Mouse (Mus musculus) G1E (cell line): ENCODE results near the gene Ddb2. TPM values are rescaled to one million over a fixed set of nuclear protein-coding genes. Genes with fewer than 3 reads are reported as not detected.

ENCODE experiments used
- ATAC-seq: 2 replicates; pipeline ENCODE4 v1.8.0; 2016; ENCODE audit warnings: mild to moderate bottlenecking; ENCODE audit not compliant: insufficient number of reproducible peaks, poor library complexity, low FRiP score, severe bottlenecking; ENCODE audit errors: extremely low read depth
- DNase-seq: peaks from one replicate; pipeline ENCODE4 v3.0.0; 2012; ENCODE audit warnings: low spot score
- H3K27me3 ChIP-seq: 2 replicates; pipeline ENCODE4 v1.6.1; 2012; ENCODE audit warnings: mild to moderate bottlenecking, low read length, inconsistent platforms; ENCODE audit not compliant: insufficient read depth
- H3K36me3 ChIP-seq: replicated peaks from 2 replicates; pipeline ENCODE3; 2012; ENCODE audit warnings: mild to moderate bottlenecking, inconsistent platforms
- H3K4me1 ChIP-seq: 2 replicates; pipeline ENCODE4 v1.6.1; 2012; ENCODE audit warnings: low read depth, low read length, inconsistent platforms, mixed read lengths; ENCODE audit not compliant: insufficient read depth
- H3K4me3 ChIP-seq: 2 replicates; pipeline ENCODE4 v1.5.1; 2012; ENCODE audit warnings: low read depth, mild to moderate bottlenecking, inconsistent platforms, low read length, moderate library complexity, mixed read lengths
- H3K9me3 ChIP-seq: replicated peaks from 2 replicates; pipeline ENCODE4 v1.6.1; 2012; ENCODE audit warnings: inconsistent platforms
- CTCF ChIP-seq: IDR thresholded peaks from 2 replicates; pipeline ENCODE4 v1.5.1; 2012; ENCODE audit warnings: low read depth, low read length, inconsistent platforms, mixed read lengths
- GATA1 ChIP-seq: IDR thresholded peaks from 2 replicates; pipeline ENCODE4 v1.6.1; 2012; ENCODE audit warnings: borderline replicate concordance, low read length, inconsistent platforms, mixed read lengths
- GATA2 ChIP-seq: IDR thresholded peaks from 2 replicates; pipeline ENCODE4 v1.6.1; 2012; ENCODE audit warnings: low read depth, low read length, inconsistent platforms, borderline replicate concordance
- POLR2AphosphoS5 ChIP-seq: IDR thresholded peaks from 2 replicates; pipeline ENCODE4 v1.6.1; 2012; ENCODE audit warnings: low read depth, low read length, inconsistent platforms; ENCODE audit not compliant: insufficient replicate concordance
- TAL1 ChIP-seq: conservative IDR thresholded peaks from 2 replicates; pipeline ENCODE4 v1.6.1; 2012; ENCODE audit warnings: low read depth, low read length, inconsistent platforms, mixed read lengths
- polyA plus RNA-seq: library from polyadenylated mRNA; stranded (reverse); fragments of >175 nt; gene quantifications from 2 replicates; pipeline ENCODE4 v1.2.3, GENCODE M21; 2012
- total RNA-seq, 2 experiments: library from RNA; stranded (forward) in 1 of 2; stranded (reverse) in 1 of 2; fragments of 200-1000 nt in 1 of 2; fragments of >200 nt in 1 of 2; fragmentation: Nextera tagmentation in 1 of 2; gene quantifications; 2 replicates each; pipeline ENCODE4 v1.2.3; 2014 to 2017

The Ddb2 gene
- total and polyA plus RNA-seq, 3 experiments = 1.5 to 18.7 (median 15.2) TPM

DNA sequence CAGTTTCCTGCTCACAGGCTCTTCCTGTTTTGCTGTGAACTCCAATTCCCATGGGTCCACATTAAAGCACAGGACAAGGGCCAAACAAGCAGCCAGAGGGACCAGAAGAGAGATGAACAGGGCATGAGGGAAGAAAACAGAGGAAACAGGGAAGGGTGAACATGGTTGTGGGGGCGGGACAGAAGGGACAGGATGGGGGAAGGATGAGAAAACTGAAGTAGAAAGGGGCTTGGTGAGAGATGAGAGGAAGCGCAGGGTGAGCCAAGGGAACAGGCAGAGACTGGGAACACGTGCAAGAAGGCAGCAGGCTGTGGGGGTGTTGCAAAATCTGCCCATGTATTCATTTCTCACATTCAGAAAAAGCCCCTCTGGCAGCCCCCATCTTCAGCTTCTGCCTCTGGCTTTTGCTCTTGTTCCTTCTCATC, 40.2 kb downstream of the Ddb2 start:
- Histone ChIP-seq H3K4me3 (no peak overlapping the region), H3K27me3 (peaks cover 49% of the 10 kb centered on the region), H3K9me3 (no peaks in the 10 kb centered on the region), H3K36me3 (no peaks in the 10 kb centered on the region), H3K4me1 (peaks cover 13% of the 10 kb centered on the region)
- no peak for DNase-seq
- ATAC-seq = no peak
- no peak for TF ChIP-seq GATA2
- TF ChIP-seq GATA1 = no peak
- no peak for TF ChIP-seq POLR2AphosphoS5
- TF ChIP-seq TAL1 = no peak
- no peak for TF ChIP-seq CTCF

DNA sequence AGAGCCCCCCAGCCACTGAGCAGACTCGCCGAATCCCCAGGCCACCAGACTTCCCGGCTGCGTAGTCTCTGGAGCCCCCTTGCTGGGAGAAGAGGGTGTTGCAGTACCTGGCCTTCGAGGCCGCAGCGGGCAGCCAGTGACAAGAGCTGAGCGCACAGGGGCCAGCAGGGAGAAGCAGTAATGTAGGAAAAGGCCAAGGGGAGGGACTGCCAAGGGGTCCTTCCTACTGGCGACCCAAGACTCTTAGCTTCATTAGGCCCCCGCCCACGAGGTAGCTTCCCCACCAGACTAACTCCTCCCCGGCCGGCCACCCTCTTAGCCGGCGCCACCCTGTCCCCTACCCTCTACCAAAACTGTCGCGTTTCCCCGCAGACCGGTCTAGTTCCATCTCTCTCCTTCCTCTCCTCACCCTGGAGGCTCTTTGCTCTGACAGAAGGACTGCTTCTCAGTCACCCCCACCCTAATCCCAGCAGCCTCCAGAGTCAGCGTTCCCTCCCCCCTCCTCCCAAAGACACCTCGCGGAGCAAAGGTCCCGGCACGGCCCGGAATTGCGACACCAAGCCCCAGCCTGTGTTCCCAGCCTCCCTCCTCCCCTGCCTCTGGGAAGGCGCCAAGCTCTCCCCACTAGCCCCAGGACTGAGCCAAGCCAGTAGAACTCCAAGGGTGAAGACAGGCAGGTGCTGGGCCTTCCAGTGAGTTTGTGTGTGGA, 42.0 kb downstream of the Ddb2 start:
- Histone ChIP-seq H3K9me3 (no peaks in the 10 kb centered on the region), H3K4me3 (peak overlapping the region; percentile 11; the same call in 1 of the 2 replicates), H3K27me3 (peaks cover 59% of the 10 kb centered on the region), H3K4me1 (peaks cover 12% of the 10 kb centered on the region), H3K36me3 (no peaks in the 10 kb centered on the region)
- TF ChIP-seq POLR2AphosphoS5 (no peak), GATA2 (no peak)
- ATAC-seq = no peak
- peak; percentile 37 for DNase-seq

DNA sequence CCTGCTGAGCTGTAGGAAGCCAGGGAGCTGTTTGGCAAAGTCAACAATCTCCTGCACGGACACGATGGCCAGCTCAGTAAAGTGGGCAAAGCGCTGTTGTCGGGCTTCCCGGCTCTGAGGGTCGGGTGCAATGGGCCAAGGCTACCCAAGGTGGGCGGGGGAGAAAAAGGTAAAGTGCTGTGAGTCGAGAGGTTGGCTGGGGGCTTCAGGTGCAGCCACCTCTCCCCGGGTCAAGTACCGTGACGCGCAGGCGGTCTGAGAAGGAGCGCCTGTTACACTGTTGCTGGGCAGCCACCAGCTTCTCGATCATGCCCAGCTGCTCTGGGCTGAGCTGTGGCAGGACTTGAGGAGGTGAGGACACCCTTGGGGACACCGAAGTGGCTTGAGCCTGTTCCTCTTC, 46.3 kb downstream of the Ddb2 start:
- TF ChIP-seq GATA2 (no peak), CTCF (no peak), GATA1 (no peak), POLR2AphosphoS5 (no peak), TAL1 (no peak)
- no peak for DNase-seq
- H3K36me3 ChIP-seq = no peaks in the 10 kb centered on the region
- ATAC-seq = no peak
- H3K9me3 ChIP-seq = no peaks in the 10 kb centered on the region
- peaks cover 23% of the 10 kb centered on the region for H3K4me1 ChIP-seq
- no peak overlapping the region for H3K4me3 ChIP-seq
- peaks cover 49% of the 10 kb centered on the region for H3K27me3 ChIP-seq

DNA sequence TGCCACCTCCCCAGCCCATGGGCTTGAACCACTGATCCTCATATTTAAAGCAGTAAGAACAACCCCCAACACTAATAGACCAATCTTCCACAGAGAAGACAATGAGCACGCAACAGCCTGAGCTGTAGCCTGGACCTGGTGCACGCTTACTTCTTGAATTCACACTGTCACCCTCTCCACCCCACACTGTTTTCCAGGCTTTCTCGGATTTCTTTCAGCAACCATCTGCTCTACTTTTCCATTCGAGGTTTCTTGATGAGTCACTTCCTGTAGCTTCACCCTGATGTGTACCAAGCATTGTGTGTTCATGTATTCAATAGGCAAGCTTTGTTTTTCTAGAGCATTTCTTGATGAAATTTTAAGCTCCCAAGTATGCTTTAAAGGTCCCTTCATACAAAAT, 49.4 kb downstream of the Ddb2 start:
- Histone ChIP-seq H3K4me3 (no peak overlapping the region), H3K4me1 (peaks cover 27% of the 10 kb centered on the region), H3K36me3 (no peaks in the 10 kb centered on the region), H3K27me3 (peaks cover 24% of the 10 kb centered on the region), H3K9me3 (no peaks in the 10 kb centered on the region)
- no peak for TF ChIP-seq TAL1
- no peak for TF ChIP-seq GATA2
- TF ChIP-seq GATA1 = no peak
- no peak for TF ChIP-seq CTCF
- TF ChIP-seq POLR2AphosphoS5 = no peak
- no peak for DNase-seq
- ATAC-seq = no peak

DNA sequence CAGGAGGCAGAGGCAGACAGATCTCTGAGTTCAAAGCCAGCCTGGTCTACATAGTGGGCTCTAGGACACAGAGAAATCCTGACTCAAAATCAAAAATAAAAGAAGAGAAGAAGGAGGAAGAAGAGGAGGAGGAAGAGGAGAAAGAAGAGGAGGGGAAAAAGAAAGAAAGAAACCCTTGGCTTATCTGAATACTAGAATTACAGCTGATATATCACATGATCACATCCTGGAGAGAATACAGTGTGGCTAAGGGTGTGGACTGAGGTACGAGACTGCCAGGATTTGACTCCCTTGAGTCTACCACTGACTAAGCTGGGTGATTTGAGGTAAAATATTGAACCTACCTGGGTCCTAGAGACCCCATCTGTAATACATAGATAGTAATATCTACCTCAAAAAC, 50.6 kb downstream of the Ddb2 start:
- TF ChIP-seq GATA2 (no peak), TAL1 (no peak), CTCF (no peak), POLR2AphosphoS5 (no peak), GATA1 (no peak)
- ATAC-seq (no peak), DNase-seq (no peak)
- H3K9me3 ChIP-seq = no peaks in the 10 kb centered on the region
- no peaks in the 10 kb centered on the region for H3K36me3 ChIP-seq
- peaks cover 35% of the 10 kb centered on the region for H3K4me1 ChIP-seq
- peaks cover 14% of the 10 kb centered on the region for H3K27me3 ChIP-seq
- H3K4me3 ChIP-seq = no peak overlapping the region

DNA sequence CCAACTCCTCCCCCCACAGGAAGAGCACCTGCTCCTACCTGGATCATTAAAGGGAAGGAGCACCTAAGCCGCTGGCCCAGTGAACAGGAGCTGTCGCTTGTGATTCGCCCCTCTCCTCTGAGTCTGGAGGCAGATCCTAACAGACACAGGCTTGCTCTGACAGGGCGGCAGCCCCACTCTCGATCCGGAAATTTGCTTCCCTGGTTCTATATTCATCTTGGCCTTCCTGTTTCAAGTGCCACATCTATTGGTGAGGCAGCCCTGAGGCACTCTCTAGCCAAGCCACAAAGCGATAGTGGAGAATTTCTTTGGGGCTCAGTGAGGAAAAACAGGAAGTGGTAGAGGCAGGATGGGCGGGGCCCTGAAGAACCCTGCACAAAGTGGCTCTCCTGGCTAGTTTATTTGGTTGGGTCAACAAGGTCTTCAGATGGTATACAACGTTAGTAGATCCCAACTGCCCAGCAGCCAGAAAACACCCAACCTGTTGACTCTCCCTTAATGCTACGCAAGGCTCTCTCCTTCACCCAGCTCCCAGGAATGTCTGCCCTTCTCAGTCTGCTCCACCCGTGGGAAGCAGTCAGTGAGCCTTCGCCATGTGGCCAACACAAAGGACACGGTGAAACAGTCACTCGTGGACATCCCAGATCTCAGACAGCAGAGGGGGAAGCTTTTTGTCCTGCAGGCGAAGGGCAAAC, 52.9 kb downstream of the Ddb2 start, which contains the start of gene Madd:
Madd (minus strand) TSS at position 127 of the 695 bp plus-strand sequence.
- H3K4me3 ChIP-seq = peak within 1 kb of the TSS; percentile 85
- ATAC-seq = peak; percentile 64
- H3K36me3 ChIP-seq = peaks cover 10% of the 10 kb centered on the region
- no peak for TF ChIP-seq GATA1
- TF ChIP-seq POLR2AphosphoS5 = no peak
- TF ChIP-seq CTCF = no peak
- TF ChIP-seq TAL1 = no peak
- TF ChIP-seq GATA2 = no peak
- peaks cover 41% of the 10 kb centered on the region for H3K4me1 ChIP-seq
- no peaks in the 10 kb centered on the region for H3K9me3 ChIP-seq
- peak; percentile 81 for DNase-seq
- H3K27me3 ChIP-seq = peaks cover under 1% of the 10 kb centered on the region; the same call in 1 of the 2 replicates
